Mouse (Mus musculus) E14TG2a.4 (cell line): Measurements from ENCODE around the gene Aldh6a1.

ENCODE experiments used
- CTCF ChIP-seq: conservative IDR thresholded peaks from 2 replicates; pipeline ENCODE4 v1.5.1; 2014; ENCODE audit warnings: low read length
- NANOG ChIP-seq: IDR thresholded peaks from 2 replicates; pipeline ENCODE4 v1.6.1; 2014; ENCODE audit warnings: borderline replicate concordance, low read length, mixed read lengths
- POU5F1 ChIP-seq: IDR thresholded peaks from 2 replicates; pipeline ENCODE4 v1.6.1; 2014; ENCODE audit warnings: low read length, borderline replicate concordance

GRCm38 (mm10) chr12:84459845-84460244, 9.0 kb upstream of the Aldh6a1 start:
- peak; percentile 15; the same call in 1 of the 2 replicates for TF ChIP-seq CTCF
- no peak for TF ChIP-seq POU5F1
- TF ChIP-seq NANOG = no peak
